Mouse (Mus musculus) embryonic facial prominence, embryonic 14.5 days (tissue): ENCODE measurements around the gene Fam205a1. TPM values are rescaled to one million over a fixed set of nuclear protein-coding genes. Genes with fewer than 3 reads are reported as not detected.
"Not testable (repeated sequence)": the region's sequence is repeated elsewhere in the genome, so short reads cannot be mapped to it uniquely, and the experiment has no call there.

Source experiments
- ATAC-seq: fragments of 200-750 bp; cut with Nextera tagmentation; 2 replicates; pipeline ENCODE4 v1.8.0; 2017; ENCODE audit warnings: low read depth, moderate number of reproducible peaks, moderate TSS enrichment
- DNase-seq: peaks from one replicate; pipeline ENCODE4 v3.0.0-alpha.2; 2015; ENCODE audit warnings: low spot score
- H3K27ac ChIP-seq: fragments of 300-500 bp; sonication (generic); replicated peaks from 2 replicates; pipeline ENCODE4 v1.5.1; 2014; ENCODE audit warnings: low read depth, mild to moderate bottlenecking, low read length, moderate library complexity
- H3K27me3 ChIP-seq: fragments of 300-500 bp; sonication (generic); replicated peaks from 2 replicates; pipeline ENCODE4 v1.6.1; 2014; ENCODE audit warnings: low read length; ENCODE audit not compliant: control insufficient read depth, insufficient read depth
- H3K36me3 ChIP-seq: fragments of 300-500 bp; sonication (generic); 2 replicates; pipeline ENCODE4 v1.6.1; 2014; ENCODE audit warnings: low read length, mixed read lengths; ENCODE audit not compliant: control insufficient read depth, insufficient read depth
- H3K4me1 ChIP-seq: fragments of 300-500 bp; sonication (generic); 2 replicates; pipeline ENCODE4 v1.6.1; 2014; ENCODE audit warnings: antibody characterized with exemption, low read length; ENCODE audit not compliant: control insufficient read depth, insufficient read depth
- H3K4me2 ChIP-seq: fragments of 300-500 bp; sonication (generic); 2 replicates; pipeline ENCODE4 v1.6.1; 2014; ENCODE audit warnings: low read depth, mild to moderate bottlenecking, low read length, moderate library complexity, mixed read lengths
- H3K4me3 ChIP-seq: fragments of 300-500 bp; sonication (generic); 2 replicates; pipeline ENCODE4 v1.5.1; 2014; ENCODE audit warnings: low read depth, mild to moderate bottlenecking, low read length
- H3K9ac ChIP-seq: fragments of 300-500 bp; sonication (generic); 2 replicates; pipeline ENCODE4 v1.6.1; 2014; ENCODE audit warnings: low read depth, mild to moderate bottlenecking, low read length, moderate library complexity, mixed read lengths
- H3K9me3 ChIP-seq: fragments of 300-500 bp; sonication (generic); 2 replicates; pipeline ENCODE4 v1.6.1; 2016; ENCODE audit warnings: low read length; ENCODE audit not compliant: control insufficient read depth
- WGBS: fragments of 180-500 bp; shearing (Covaris S2); extraction: QIAGEN DNeasy Blood & Tissue Kit; methylation state at CpG from one replicate; pipeline ENCODE4 v1.1.7; 2014; 5-methylcytosine and 5-hydroxymethylcytosine counted together
- polyA plus RNA-seq: library from polyadenylated mRNA; unstranded; fragments of >200 nt; fragmentation: Nextera tagmentation; extraction: Ambion mirVana; gene quantifications from 2 replicates; pipeline ENCODE4 v1.2.1, GENCODE M21; 2014

The Fam205a1 gene
- polyA plus RNA-seq, 1 experiment from 2014 or later = not detected

DNA sequence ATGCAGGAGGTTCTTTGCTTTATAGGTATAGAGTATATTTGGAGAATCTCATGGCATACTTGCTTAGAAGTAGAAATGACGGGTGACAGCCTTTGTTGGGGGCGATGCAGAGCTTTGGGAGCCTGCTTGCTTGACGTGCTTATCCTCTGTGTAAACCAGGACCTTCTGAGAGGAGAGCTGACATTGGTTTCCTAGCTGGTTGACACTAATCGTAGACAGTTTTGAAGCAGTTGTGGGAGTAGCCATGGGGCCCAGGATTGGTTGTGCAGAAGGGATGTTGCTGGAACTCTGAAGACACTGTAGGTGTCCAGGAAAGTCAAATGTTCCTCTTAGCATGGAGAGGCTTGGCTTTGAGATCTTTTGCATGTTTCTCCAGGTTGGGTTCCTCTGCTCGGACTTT, 14.5 kb upstream of the Fam205a1 start:
- ATAC-seq = no peak
- no peak for DNase-seq
- no peaks in the 10 kb centered on the region for H3K4me1 ChIP-seq
- no peaks in the 10 kb centered on the region for H3K27me3 ChIP-seq
- H3K9ac ChIP-seq = no peak overlapping the region
- H3K36me3 ChIP-seq = no peaks in the 10 kb centered on the region
- 90% methylated on average over 5 of the region's 5 CpGs for WGBS
- no peaks in the 10 kb centered on the region for H3K9me3 ChIP-seq
- H3K27ac ChIP-seq = no peak overlapping the region
- no peak overlapping the region for H3K4me3 ChIP-seq
- H3K4me2 ChIP-seq = no peak overlapping the region

DNA sequence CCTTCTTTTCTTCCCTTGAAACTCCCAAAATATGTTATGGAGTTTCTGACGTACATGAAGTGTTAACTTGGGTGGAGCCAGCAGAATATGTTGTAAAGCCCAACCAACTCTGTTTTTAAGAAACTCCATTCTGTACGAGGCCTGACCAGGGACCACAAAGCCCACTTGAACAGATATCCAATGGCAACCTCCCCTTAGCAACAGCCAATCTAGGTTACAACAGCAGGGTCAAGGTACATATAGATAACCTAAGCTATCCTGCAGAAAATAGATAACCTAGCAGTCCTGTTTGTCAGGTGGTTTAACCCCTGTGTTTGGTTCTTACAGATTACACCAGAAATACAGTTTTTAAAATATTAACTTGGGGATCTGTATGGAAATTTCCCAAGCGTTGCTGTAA, 13.7 kb upstream of the Fam205a1 start:
- Histone ChIP-seq H3K4me1 (no peaks in the 10 kb centered on the region), H3K4me2 (no peak overlapping the region), H3K27me3 (no peaks in the 10 kb centered on the region), H3K4me3 (no peak overlapping the region), H3K9ac (no peak overlapping the region), H3K27ac (no peak overlapping the region), H3K9me3 (no peaks in the 10 kb centered on the region), H3K36me3 (no peaks in the 10 kb centered on the region)
- ATAC-seq (no peak), DNase-seq (no peak)
- WGBS = 61% methylated on average over 3 of the region's 3 CpGs

DNA sequence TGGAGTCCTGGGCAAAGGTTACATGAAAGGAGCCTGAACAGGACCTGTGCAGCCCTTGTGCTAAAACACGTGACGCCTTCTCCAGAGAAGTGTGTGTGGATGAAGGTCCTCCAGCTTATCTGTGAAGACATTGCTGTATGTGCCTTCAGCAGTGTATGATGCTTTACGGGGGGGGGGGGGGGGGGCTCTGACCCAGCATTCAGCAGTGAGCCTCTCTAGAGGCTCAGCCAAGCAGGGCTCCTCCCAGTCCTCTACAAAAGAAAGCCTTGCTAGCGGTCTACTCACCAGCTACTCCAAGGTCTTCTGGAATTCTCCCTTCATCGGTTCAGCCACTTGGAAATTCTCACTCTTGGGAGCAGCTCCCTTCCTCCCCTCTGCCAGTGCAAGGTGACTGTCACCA, 9.8 kb upstream of the Fam205a1 start:
- H3K36me3 ChIP-seq, H3K27ac ChIP-seq, ATAC-seq, H3K27me3 ChIP-seq, H3K9ac ChIP-seq, H3K4me2 ChIP-seq, H3K4me3 ChIP-seq, H3K9me3 ChIP-seq, H3K4me1 ChIP-seq, DNase-seq: not testable (repeated sequence)
- 78% methylated on average over 2 of the region's 5 CpGs for WGBS

DNA sequence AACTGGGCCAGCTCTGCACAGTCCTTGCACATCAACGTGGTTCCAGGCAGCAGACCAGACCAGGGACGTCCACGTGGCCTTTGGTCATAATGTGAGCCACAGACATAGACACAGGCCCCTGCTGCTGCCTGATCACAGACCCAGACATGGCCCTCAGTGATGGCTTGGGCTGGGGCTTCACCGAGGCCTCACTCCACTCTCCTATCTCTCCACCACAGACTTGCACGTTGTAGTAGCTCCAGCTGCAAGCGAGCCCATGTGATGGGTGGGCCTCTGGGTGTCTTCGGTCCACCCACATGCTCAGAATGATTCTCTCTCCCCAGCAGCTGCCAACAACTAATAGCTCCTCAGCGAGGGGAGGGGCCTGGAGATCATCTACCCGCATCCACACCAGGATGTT, 6.8 kb upstream of the Fam205a1 start:
- not testable (repeated sequence) for ATAC-seq, H3K9ac ChIP-seq, H3K27me3 ChIP-seq, H3K9me3 ChIP-seq, H3K4me2 ChIP-seq, H3K36me3 ChIP-seq, DNase-seq, H3K4me1 ChIP-seq, H3K27ac ChIP-seq, H3K4me3 ChIP-seq
- WGBS = 72% methylated on average over 8 of the region's 9 CpGs

DNA sequence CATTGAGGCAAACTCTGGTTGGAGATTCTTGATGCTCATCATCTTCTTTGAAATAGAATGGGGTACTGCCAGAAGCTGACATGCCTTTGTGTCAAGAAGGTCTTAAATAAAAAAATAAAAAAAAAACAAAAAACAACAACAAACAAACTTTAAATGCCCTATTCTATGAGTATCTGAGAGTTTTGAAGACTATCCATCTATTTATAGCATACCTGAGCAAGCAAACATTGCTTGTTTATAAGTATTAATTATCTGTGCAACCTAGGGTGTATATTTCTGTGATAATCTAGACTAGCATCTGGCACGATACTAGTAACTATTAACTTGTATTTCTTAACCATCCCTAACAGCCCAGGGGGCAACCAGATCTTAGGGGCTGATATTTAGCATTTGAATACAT, 3.0 kb upstream of the Fam205a1 start, which contains the start of gene Gm12394:
TSS of gene Gm12394 (minus strand) at position 101 of the 400 bp plus-strand sequence.
- 71% methylated on average over 1 of the region's 1 CpGs for WGBS
- not testable (repeated sequence) for H3K9ac ChIP-seq

More for the DNA sequence above, 3.0 kb upstream of the Fam205a1 start, which contains the start of gene Gm12394:
- not testable (repeated sequence) for H3K9me3 ChIP-seq, DNase-seq, H3K27ac ChIP-seq, H3K36me3 ChIP-seq, H3K4me3 ChIP-seq, ATAC-seq, H3K27me3 ChIP-seq, H3K4me2 ChIP-seq, H3K4me1 ChIP-seq

Other genes starting within 250 kb of the Fam205a1 start
- 2.3 TPM in 1 of 2 replicates, not detected in the other for gene Gm10591, start 241.7 kb downstream of the Fam205a1 start, polyA plus RNA-seq
- gene Gm2564, start 224.2 kb downstream of the Fam205a1 start, polyA plus RNA-seq = 0.46 and 0.60 TPM in 2 replicates
- not detected in 2 replicates for gene Ccl27b, start 198.6 kb downstream of the Fam205a1 start, polyA plus RNA-seq
- 0.17 and 0.21 TPM in 2 replicates for gene Il11ra2, start 192.0 kb downstream of the Fam205a1 start, polyA plus RNA-seq
- gene 4930578G10Rik, start 118.3 kb downstream of the Fam205a1 start, polyA plus RNA-seq = not detected in 2 replicates
- not detected in 2 replicates for gene Ccl19, start 97.3 kb downstream of the Fam205a1 start, polyA plus RNA-seq
- gene Ccl21a, start 79.9 kb downstream of the Fam205a1 start, polyA plus RNA-seq = 75.0 and 101 TPM in 2 replicates
- gene Gm12394, start 2.9 kb upstream of the Fam205a1 start, polyA plus RNA-seq = 0.15 TPM in 1 of 2 replicates, not detected in the other
- gene Fam205c, start 20.3 kb upstream of the Fam205a1 start, polyA plus RNA-seq = 0.28 and 1.4 TPM in 2 replicates
- 4.9 and 5.7 TPM in 2 replicates for gene Phf24, start 62.8 kb upstream of the Fam205a1 start, polyA plus RNA-seq
- 11.9 and 15.4 TPM in 2 replicates for gene Dnajb5, start 95.9 kb upstream of the Fam205a1 start, polyA plus RNA-seq
- gene 1700022I11Rik, start 115.7 kb upstream of the Fam205a1 start, polyA plus RNA-seq = 0.28 and 0.75 TPM in 2 replicates
- 471 and 523 TPM in 2 replicates for gene Vcp, start 146.6 kb upstream of the Fam205a1 start, polyA plus RNA-seq
- 14.8 and 16.6 TPM in 2 replicates for gene Fancg, start 156.6 kb upstream of the Fam205a1 start, polyA plus RNA-seq
- gene Pigo, start 171.9 kb upstream of the Fam205a1 start, polyA plus RNA-seq = 16.6 and 18.8 TPM in 2 replicates
- gene Stoml2, start 177.8 kb upstream of the Fam205a1 start, polyA plus RNA-seq = 285 and 305 TPM in 2 replicates
- 9.5 TPM in 2 replicates for gene Fam214b, start 192.3 kb upstream of the Fam205a1 start, polyA plus RNA-seq
- gene Unc13b, start 205.1 kb upstream of the Fam205a1 start, polyA plus RNA-seq = 5.5 TPM in 2 replicates